Mouse (Mus musculus): ENCODE results near the gene Fam186a.

- TF ChIP-seq FOSL1 (IDR thresholded peaks at IDR 0.05; ENCODE audit: insufficient read depth, low read length, poor library complexity, severe bottlenecking): no peak
- TF ChIP-seq CTCF (IDR thresholded peaks at IDR 0.05; ENCODE audit: control insufficient read depth, insufficient read depth, insufficient read length): no peak
- no peak for TF ChIP-seq MAX (IDR thresholded peaks at IDR 0.05)
These were observed 49.6 kb downstream of the Fam186a start for GRCm38 (mm10) chr15:99917264-99917663.
